15 mouse cellular contexts compared by ENCODE assay signal in the genomic region with DNA sequence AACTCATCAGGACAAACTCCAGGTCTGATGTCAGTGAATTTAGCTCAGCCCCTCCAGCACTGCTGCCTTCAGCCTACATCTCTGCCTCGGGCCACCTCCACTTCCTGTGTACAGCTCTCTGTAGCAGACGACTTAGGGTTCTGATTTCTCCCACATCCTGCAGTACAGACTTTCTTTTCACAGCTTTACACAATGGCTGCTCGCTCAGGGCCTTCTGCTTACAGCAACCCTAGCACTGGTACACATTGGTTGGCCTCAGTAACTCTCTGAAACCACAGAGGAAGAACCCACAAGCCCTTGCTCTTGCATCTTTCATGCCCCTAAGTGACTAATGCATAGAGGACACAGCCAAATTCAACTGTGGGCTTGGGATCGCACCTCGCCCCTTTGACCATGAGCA. TPM values are rescaled to one million over a fixed set of nuclear protein-coding genes. Genes with fewer than 3 reads are reported as not detected.
DNase-seq lines count a peak whose midpoint lies in the region; ATAC-seq lines count a peak whose summit lies in the region.
"Had no signal": no experiment of that assay in that cellular context is flagged by ENCODE, and none has a peak within 500 bp of the region (broad histone marks: within the 10 kb centered on the region; RNA-seq: fewer than 3 reads in every experiment).

No protein-coding gene starts in this region.

- DNase-seq in lung, postnatal 36 days = peak; percentile 17
- DNase-seq in lung, adult 18-20 months = no peak
- DNase-seq in NIH3T3 (ENCODE audit: low read depth) = peak; percentile 44
- DNase-seq in thymus, postnatal 36 days = peak; percentile 24 to 39
- DNase-seq in left cerebral cortex, postnatal 10 days (ENCODE audit: extremely low spot score in 1 of 2, low spot score in 2 of 2) = no peak
- DNase-seq in left cerebral cortex, postnatal 14 days (ENCODE audit: low spot score in 2 of 2) = no peak
- DNase-seq: cerebellum, adult 11-12 months; liver, embryonic 13.5 days; lung, postnatal 14 days; right cerebral cortex, postnatal 25 days had no signal

- intact Hi-C loops in left cerebral cortex, postnatal 10 days (cut with DNase I) = no loop called here
- intact Hi-C loops in left cerebral cortex, postnatal 14 days (cut with DNase I) = no loop called here

- ATAC-seq in neutrophil, adult 5-6 weeks (ENCODE audit: extremely low read depth, insufficient number of reproducible peaks, low FRiP score, poor library complexity, severe bottlenecking) = peak; percentile 44; the same call in 1 of the 2 replicates
- no peak for ATAC-seq in megakaryocyte progenitor cell, adult 5-6 weeks (replicated peaks; ENCODE audit: poor library complexity)
- ATAC-seq: forebrain, embryonic 13.5 days; intestine, embryonic 16.5 days; Patski had no signal

RNA-seq across cellular contexts. Expression of a gene that starts 29.5 kb away (rescaled TPM):
- 0.12 TPM in 2 replicates for total RNA-seq in neutrophil, adult 5-6 weeks (2017)
- 1 to 10 TPM; 1.4 to 1.8 TPM for total RNA-seq in left cerebral cortex, postnatal 10 days (2021)
- total RNA-seq in megakaryocyte progenitor cell, adult 5-6 weeks (2015) = 17.4 and 18.9 TPM in 2 replicates
- 22.3 and 25.2 TPM in 2 replicates for total RNA-seq in megakaryocyte progenitor cell, adult 5-6 weeks (2017)
- under 1 TPM; 0.64 to 0.82 TPM for total RNA-seq in left cerebral cortex, postnatal 14 days (2021)

RNA-seq across cellular contexts. Expression of a gene that starts 37.5 kb away (rescaled TPM):
- total RNA-seq in neutrophil, adult 5-6 weeks (2017) = 112 and 118 TPM in 2 replicates
- total RNA-seq in left cerebral cortex, postnatal 10 days (2021) = 10 to 100 TPM; 64.9 to 80.8 TPM
- 117 and 142 TPM in 2 replicates for total RNA-seq in megakaryocyte progenitor cell, adult 5-6 weeks (2015)
- 34.8 and 47.5 TPM in 2 replicates for total RNA-seq in megakaryocyte progenitor cell, adult 5-6 weeks (2017)
- total RNA-seq in left cerebral cortex, postnatal 14 days (2021) = 10 to 100 TPM; 68.3 to 72.3 TPM

Comparison
In these comparisons a context has a peak if more than half of its experiments do, and no peak if none do; other contexts are left out.
1. DNase-seq: peak in lung, postnatal 36 days (single experiment), NIH3T3 (single experiment) and thymus, postnatal 36 days (2 of 2); none in lung, adult 18-20 months (0 of 2), left cerebral cortex, postnatal 10 days (0 of 2) and left cerebral cortex, postnatal 14 days (0 of 2).
2. RNA of a gene that starts 29.5 kb away (total RNA-seq): 17.4 to 25.2 TPM in megakaryocyte progenitor cell, adult 5-6 weeks; 1.4 to 1.8 TPM in left cerebral cortex, postnatal 10 days, 0.64 to 0.82 TPM in left cerebral cortex, postnatal 14 days and 0.12 TPM in neutrophil, adult 5-6 weeks; every median in the first group is over 4 times any median in the second.